Mouse (Mus musculus) thymus, adult 2 months (tissue): ENCODE data around the gene Cks2.

Experiments used
- CTCF ChIP-seq: fragments of 200-500 bp; IDR thresholded peaks from 2 replicates; pipeline ENCODE4 v1.5.1; 2012; ENCODE audit warnings: mild to moderate bottlenecking, control low read depth, low read length, moderate library complexity, borderline replicate concordance; ENCODE audit not compliant: control insufficient read depth, poor library complexity, insufficient read depth; ENCODE audit errors: extremely low read depth
- POLR2A ChIP-seq: fragments of 200-500 bp; IDR thresholded peaks from 2 replicates; pipeline ENCODE4 v1.6.1; 2012; ENCODE audit warnings: mild to moderate bottlenecking, low read length, control low read depth, moderate library complexity; ENCODE audit not compliant: control insufficient read depth, poor library complexity, insufficient read depth; ENCODE audit errors: extremely low read depth

DNA sequence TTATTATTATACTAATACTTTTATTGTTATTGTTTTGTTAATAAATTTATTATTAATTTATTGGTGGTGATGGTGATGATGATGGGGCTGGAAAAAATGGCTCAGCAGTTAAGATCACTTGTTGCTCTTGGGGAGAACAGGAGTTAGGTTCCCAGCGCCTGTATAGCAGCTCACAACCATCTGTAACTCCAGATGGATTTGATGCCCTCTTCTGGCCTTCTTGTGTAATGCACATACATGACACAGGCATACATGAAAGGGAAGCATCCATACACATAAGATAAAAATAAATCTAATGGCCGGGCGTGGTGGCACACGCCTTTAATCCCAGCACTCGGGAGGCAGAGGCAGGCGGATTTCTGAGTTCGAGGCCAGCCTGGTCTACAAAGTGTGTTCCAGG, 35.8 kb upstream of the Cks2 start:
- TF ChIP-seq CTCF (no peak), POLR2A (no peak)
